Mouse (Mus musculus): ENCODE data around the gene Dcpp1. TPM values are rescaled to one million over a fixed set of nuclear protein-coding genes. Genes with fewer than 3 reads are reported as not detected.
A peak's percentile ranks its signal among the peaks of the same experiment; 100 is the strongest.

The Dcpp1 gene
- total and polyA plus RNA-seq, 2 experiments from 2014 or later: not detected

GRCm38 (mm10) chr17:23924531-23925007 lies 43.9 kb downstream of the Dcpp1 start:
- ATAC-seq (ENCODE audit: low FRiP score) (peak; percentile 96), DNase-seq (ENCODE audit: low spot score) (peak; percentile 95)
- no peaks in the 10 kb centered on the region for H3K9me3 ChIP-seq (ENCODE audit: low read length)
- no peaks in the 10 kb centered on the region for H3K36me3 ChIP-seq (ENCODE audit: insufficient read depth, low read length)
- WGBS: 1% methylated on average over 25 of the region's 29 CpGs
- H3K27me3 ChIP-seq (ENCODE audit: insufficient read depth, low read length): no peaks in the 10 kb centered on the region
- H3K4me2 ChIP-seq (ENCODE audit: low read depth, low read length, poor library complexity, severe bottlenecking): peak overlapping the region; percentile 80
- peak overlapping the region; percentile 87 for H3K27ac ChIP-seq (ENCODE audit: low read depth, low read length)
- TF ChIP-seq CTCF (IDR thresholded peaks at IDR 0.05): peak; percentile 48
- peak overlapping the region; percentile 64 for H3K9ac ChIP-seq (replicated peaks; ENCODE audit: low read length, poor library complexity, severe bottlenecking)
- H3K4me1 ChIP-seq (ENCODE audit: insufficient read depth, low read length): no peaks in the 10 kb centered on the region
- H3K4me3 ChIP-seq (ENCODE audit: low read depth, low read length): peak overlapping the region; percentile 51

- peak; percentile 92 for DNase-seq (ENCODE audit: low spot score)
- H3K9me3 ChIP-seq (ENCODE audit: low read length): no peaks in the 10 kb centered on the region
- 0% methylated on average over 14 of the region's 14 CpGs for WGBS
These were observed 44.4 kb downstream of the Dcpp1 start for GRCm38 (mm10) chr17:23925090-23925493.

DNA sequence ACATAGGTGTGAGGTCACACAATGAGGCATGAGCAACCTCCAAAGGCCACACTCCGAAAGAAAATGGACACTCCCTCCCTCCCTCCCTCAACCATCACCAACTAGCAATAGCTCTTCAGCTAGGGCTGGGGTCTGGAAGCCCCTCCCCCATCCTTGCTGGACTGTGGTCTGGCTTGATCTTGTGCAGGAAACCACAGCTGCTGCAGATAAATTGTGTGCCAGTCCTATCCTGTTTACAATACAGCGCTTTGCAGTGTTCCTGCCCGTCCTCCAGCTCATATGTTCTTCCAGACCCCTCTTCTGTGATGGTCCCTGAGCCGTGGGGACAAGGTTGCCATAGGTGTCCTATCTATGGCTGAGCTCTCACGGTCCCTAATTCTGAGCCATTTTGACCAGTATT lies 50.5 kb downstream of the Dcpp1 start:
- no peak overlapping the region for H3K27ac ChIP-seq (ENCODE audit: low read depth, low read length)
- no peaks in the 10 kb centered on the region for H3K36me3 ChIP-seq (ENCODE audit: insufficient read depth, low read length)
- H3K27me3 ChIP-seq (ENCODE audit: insufficient read depth, low read length): no peaks in the 10 kb centered on the region
- no peaks in the 10 kb centered on the region for H3K4me1 ChIP-seq (ENCODE audit: insufficient read depth, low read length)
- no peak overlapping the region for H3K4me3 ChIP-seq (ENCODE audit: low read depth, low read length)
- TF ChIP-seq CTCF (IDR thresholded peaks at IDR 0.05): no peak
- no peak overlapping the region for H3K9ac ChIP-seq (replicated peaks; ENCODE audit: low read length, poor library complexity, severe bottlenecking)
- no peak overlapping the region for H3K4me2 ChIP-seq (ENCODE audit: low read depth, low read length, poor library complexity, severe bottlenecking)
- H3K9me3 ChIP-seq (ENCODE audit: low read length): no peaks in the 10 kb centered on the region
- DNase-seq (ENCODE audit: low spot score): no peak
- 80% methylated on average over 5 of the region's 5 CpGs for WGBS
- ATAC-seq (ENCODE audit: low FRiP score): no peak

More at GRCm38 (mm10) chr17:23925090-23925493, 44.4 kb downstream of the Dcpp1 start:
- no peaks in the 10 kb centered on the region for H3K27me3 ChIP-seq (ENCODE audit: insufficient read depth, low read length)
- peak overlapping the region; percentile 80 for H3K4me2 ChIP-seq (ENCODE audit: low read depth, low read length, poor library complexity, severe bottlenecking)
- peak overlapping the region; percentile 51 for H3K4me3 ChIP-seq (ENCODE audit: low read depth, low read length)
- no peaks in the 10 kb centered on the region for H3K36me3 ChIP-seq (ENCODE audit: insufficient read depth, low read length)
- peak overlapping the region; percentile 87 for H3K27ac ChIP-seq (ENCODE audit: low read depth, low read length)
- H3K9ac ChIP-seq (replicated peaks; ENCODE audit: low read length, poor library complexity, severe bottlenecking): peak overlapping the region; percentile 64
- peak; percentile 87 for ATAC-seq (ENCODE audit: low FRiP score)
- H3K4me1 ChIP-seq (ENCODE audit: insufficient read depth, low read length): no peaks in the 10 kb centered on the region
- TF ChIP-seq CTCF (IDR thresholded peaks at IDR 0.05): peak; percentile 26; the same call in 1 of the 2 replicates

Other genes with a start within 250 kb of the Dcpp1 start
- gene Mmp25, start 235.6 kb upstream of the Dcpp1 start, total RNA-seq (2014; rRNA removed): 0.33 and 0.66 TPM in 2 replicates
- gene Mmp25, start 235.6 kb upstream of the Dcpp1 start, polyA plus RNA-seq (2015; fragmentation: Nextera tagmentation; extraction: Ambion mirVana): 0.98 and 1.0 TPM in 2 replicates
- not detected in 2 replicates for gene Bicdl2, start 220.4 kb upstream of the Dcpp1 start, total RNA-seq (2014; rRNA removed)
- gene Bicdl2, start 220.4 kb upstream of the Dcpp1 start, polyA plus RNA-seq (2015; fragmentation: Nextera tagmentation; extraction: Ambion mirVana): 0.10 TPM in 1 of 2 replicates, not detected in the other
- gene Hcfc1r1, start 207.3 kb upstream of the Dcpp1 start, total RNA-seq (2014; rRNA removed): 87.3 and 194 TPM in 2 replicates
- 210 and 212 TPM in 2 replicates for gene Hcfc1r1, start 207.3 kb upstream of the Dcpp1 start, polyA plus RNA-seq (2015; fragmentation: Nextera tagmentation; extraction: Ambion mirVana)
- gene Thoc6, start 207.0 kb upstream of the Dcpp1 start, total RNA-seq (2014; rRNA removed): 16.7 and 21.5 TPM in 2 replicates
- 21.1 and 23.2 TPM in 2 replicates for gene Thoc6, start 207.0 kb upstream of the Dcpp1 start, polyA plus RNA-seq (2015; fragmentation: Nextera tagmentation; extraction: Ambion mirVana)
- gene Tnfrsf12a, start 203.4 kb upstream of the Dcpp1 start, total RNA-seq (2014; rRNA removed): 3.9 and 4.2 TPM in 2 replicates
- 3.3 TPM in 2 replicates for gene Tnfrsf12a, start 203.4 kb upstream of the Dcpp1 start, polyA plus RNA-seq (2015; fragmentation: Nextera tagmentation; extraction: Ambion mirVana)
- gene Cldn6, start 201.6 kb upstream of the Dcpp1 start, total RNA-seq (2014; rRNA removed): 0.60 and 0.99 TPM in 2 replicates
- gene Cldn6, start 201.6 kb upstream of the Dcpp1 start, polyA plus RNA-seq (2015; fragmentation: Nextera tagmentation; extraction: Ambion mirVana): 0.31 and 0.56 TPM in 2 replicates
- 0.19 and 0.55 TPM in 2 replicates for gene Cldn9, start 196.8 kb upstream of the Dcpp1 start, total RNA-seq (2014; rRNA removed)
- gene Cldn9, start 196.8 kb upstream of the Dcpp1 start, polyA plus RNA-seq (2015; fragmentation: Nextera tagmentation; extraction: Ambion mirVana): 0.25 TPM in 1 of 2 replicates, not detected in the other
- gene 1520401A03Rik, start 158.1 kb upstream of the Dcpp1 start, total RNA-seq (2014; rRNA removed): 0.19 TPM in 1 of 2 replicates, not detected in the other
- 0.15 TPM in 1 of 2 replicates, not detected in the other for gene 1520401A03Rik, start 158.1 kb upstream of the Dcpp1 start, polyA plus RNA-seq (2015; fragmentation: Nextera tagmentation; extraction: Ambion mirVana)
- gene Pkmyt1, start 154.5 kb upstream of the Dcpp1 start, total RNA-seq (2014; rRNA removed): 18.3 and 18.4 TPM in 2 replicates
- gene Pkmyt1, start 154.5 kb upstream of the Dcpp1 start, polyA plus RNA-seq (2015; fragmentation: Nextera tagmentation; extraction: Ambion mirVana): 18.0 and 18.3 TPM in 2 replicates
- 83.6 and 103 TPM in 2 replicates for gene Paqr4, start 140.0 kb upstream of the Dcpp1 start, total RNA-seq (2014; rRNA removed)
- 66.0 and 73.8 TPM in 2 replicates for gene Paqr4, start 140.0 kb upstream of the Dcpp1 start, polyA plus RNA-seq (2015; fragmentation: Nextera tagmentation; extraction: Ambion mirVana)
- 0.38 and 2.5 TPM in 2 replicates for gene Kremen2, start 135.0 kb upstream of the Dcpp1 start, total RNA-seq (2014; rRNA removed)
- gene Kremen2, start 135.0 kb upstream of the Dcpp1 start, polyA plus RNA-seq (2015; fragmentation: Nextera tagmentation; extraction: Ambion mirVana): 1.3 TPM in 2 replicates
- 248 and 253 TPM in 2 replicates for gene Flywch1, start 109.3 kb upstream of the Dcpp1 start, total RNA-seq (2014; rRNA removed)
- 188 TPM in 2 replicates for gene Flywch1, start 109.3 kb upstream of the Dcpp1 start, polyA plus RNA-seq (2015; fragmentation: Nextera tagmentation; extraction: Ambion mirVana)
- gene Flywch2, start 94.8 kb upstream of the Dcpp1 start, total RNA-seq (2014; rRNA removed): 94.8 and 96.5 TPM in 2 replicates
- gene Flywch2, start 94.8 kb upstream of the Dcpp1 start, polyA plus RNA-seq (2015; fragmentation: Nextera tagmentation; extraction: Ambion mirVana): 128 and 133 TPM in 2 replicates
- 162 and 196 TPM in 2 replicates for gene Srrm2, start 90.3 kb upstream of the Dcpp1 start, total RNA-seq (2014; rRNA removed)
- 351 and 443 TPM in 2 replicates for gene Srrm2, start 90.3 kb upstream of the Dcpp1 start, polyA plus RNA-seq (2015; fragmentation: Nextera tagmentation; extraction: Ambion mirVana)
- 1,027 and 1,129 TPM in 2 replicates for gene Elob, start 51.7 kb upstream of the Dcpp1 start, total RNA-seq (2014; rRNA removed)
- gene Elob, start 51.7 kb upstream of the Dcpp1 start, polyA plus RNA-seq (2015; fragmentation: Nextera tagmentation; extraction: Ambion mirVana): 1,525 and 1,526 TPM in 2 replicates
- gene Prss33, start 44.8 kb upstream of the Dcpp1 start, total RNA-seq (2014; rRNA removed): not detected in 2 replicates
- 0.17 TPM in 1 of 2 replicates, not detected in the other for gene Prss33, start 44.8 kb upstream of the Dcpp1 start, polyA plus RNA-seq (2015; fragmentation: Nextera tagmentation; extraction: Ambion mirVana)
- gene Prss32, start 37.0 kb upstream of the Dcpp1 start, total RNA-seq (2014; rRNA removed): not detected in 2 replicates
- gene Prss32, start 37.0 kb upstream of the Dcpp1 start, polyA plus RNA-seq (2015; fragmentation: Nextera tagmentation; extraction: Ambion mirVana): 0.23 and 0.60 TPM in 2 replicates
- gene Prss41, start 36.7 kb upstream of the Dcpp1 start, total RNA-seq (2014; rRNA removed): 0.11 and 1.8 TPM in 2 replicates
- 1.3 and 2.2 TPM in 2 replicates for gene Prss41, start 36.7 kb upstream of the Dcpp1 start, polyA plus RNA-seq (2015; fragmentation: Nextera tagmentation; extraction: Ambion mirVana)
- gene Prss21, start 12.8 kb upstream of the Dcpp1 start, total RNA-seq (2014; rRNA removed): not detected in 2 replicates
- gene Prss21, start 12.8 kb upstream of the Dcpp1 start, polyA plus RNA-seq (2015; fragmentation: Nextera tagmentation; extraction: Ambion mirVana): not detected in 2 replicates
- not detected in 2 replicates for gene Dcpp2, start within 50 bp of the Dcpp1 start, total RNA-seq (2014; rRNA removed)
- not detected in 2 replicates for gene Dcpp2, start within 50 bp of the Dcpp1 start, polyA plus RNA-seq (2015; fragmentation: Nextera tagmentation; extraction: Ambion mirVana)
- gene Dcpp3, start 36.6 kb downstream of the Dcpp1 start, total RNA-seq (2014; rRNA removed): not detected in 2 replicates
- not detected in 2 replicates for gene Dcpp3, start 36.6 kb downstream of the Dcpp1 start, polyA plus RNA-seq (2015; fragmentation: Nextera tagmentation; extraction: Ambion mirVana)
- not detected in 2 replicates for gene Sbp, start 60.8 kb downstream of the Dcpp1 start, total RNA-seq (2014; rRNA removed)
- gene Sbp, start 60.8 kb downstream of the Dcpp1 start, polyA plus RNA-seq (2015; fragmentation: Nextera tagmentation; extraction: Ambion mirVana): not detected in 2 replicates
- gene Sbpl, start 74.4 kb downstream of the Dcpp1 start, total RNA-seq (2014; rRNA removed): not detected in 2 replicates
- not detected in 2 replicates for gene Sbpl, start 74.4 kb downstream of the Dcpp1 start, polyA plus RNA-seq (2015; fragmentation: Nextera tagmentation; extraction: Ambion mirVana)
- gene Prss30, start 99.7 kb downstream of the Dcpp1 start, total RNA-seq (2014; rRNA removed): 1.8 TPM in 1 of 2 replicates, not detected in the other
- 0.15 and 0.17 TPM in 2 replicates for gene Prss30, start 99.7 kb downstream of the Dcpp1 start, polyA plus RNA-seq (2015; fragmentation: Nextera tagmentation; extraction: Ambion mirVana)
- gene Prss22, start 117.2 kb downstream of the Dcpp1 start, total RNA-seq (2014; rRNA removed): not detected in 2 replicates
- 0.17 TPM in 1 of 2 replicates, not detected in the other for gene Prss22, start 117.2 kb downstream of the Dcpp1 start, polyA plus RNA-seq (2015; fragmentation: Nextera tagmentation; extraction: Ambion mirVana)
- not detected in 2 replicates for gene Prss27, start 157.3 kb downstream of the Dcpp1 start, total RNA-seq (2014; rRNA removed)
- not detected in 2 replicates for gene Prss27, start 157.3 kb downstream of the Dcpp1 start, polyA plus RNA-seq (2015; fragmentation: Nextera tagmentation; extraction: Ambion mirVana)
- 92.0 and 99.8 TPM in 2 replicates for gene Kctd5, start 192.6 kb downstream of the Dcpp1 start, total RNA-seq (2014; rRNA removed)
- 80.2 and 81.3 TPM in 2 replicates for gene Kctd5, start 192.6 kb downstream of the Dcpp1 start, polyA plus RNA-seq (2015; fragmentation: Nextera tagmentation; extraction: Ambion mirVana)